Mouse (Mus musculus) heart, adult 8-10 months (tissue): Measurements from ENCODE around the gene Plcb4. TPM values are rescaled to one million over a fixed set of nuclear protein-coding genes. Genes with fewer than 3 reads are reported as not detected.

Experiments
- DNase-seq: peaks from one replicate; pipeline ENCODE4 v3.0.0; 2022; ENCODE audit warnings: low spot score
- total RNA-seq, 4 experiments: library from RNA; stranded (reverse); gene quantifications; 2 replicates each; pipeline ENCODE4 v1.2.4; 2022

Plcb4 gene
- total RNA-seq: 10 to 100 TPM; 45.3 to 62.2 (median 56.4) TPM

GRCm38 (mm10) chr2:135658486-135659390 lies at the start of gene Plcb4:
Gene Plcb4, plus strand, starts transcription at chr2:135659011.
- peak; percentile 89 for DNase-seq

- no peak for DNase-seq
Observed at GRCm38 (mm10) chr2:135614651-135615261, 44.1 kb upstream of the Plcb4 start.

GRCm38 (mm10) chr2:135616090-135616489 lies 42.7 kb upstream of the Plcb4 start:
- no peak for DNase-seq

GRCm38 (mm10) chr2:135618551-135618950 lies 40.3 kb upstream of the Plcb4 start:
- no peak for DNase-seq

- no peak for DNase-seq
Observed at GRCm38 (mm10) chr2:135619956-135620355, 38.9 kb upstream of the Plcb4 start.

- no peak for DNase-seq
Observed at GRCm38 (mm10) chr2:135627821-135628220, 31.0 kb upstream of the Plcb4 start.

- DNase-seq: no peak
Observed at GRCm38 (mm10) chr2:135637227-135637626, 21.6 kb upstream of the Plcb4 start.

- DNase-seq: no peak
Observed at GRCm38 (mm10) chr2:135641002-135641401, 17.8 kb upstream of the Plcb4 start.

- DNase-seq: peak; percentile 48
Observed at GRCm38 (mm10) chr2:135641636-135642035, 17.2 kb upstream of the Plcb4 start.

- DNase-seq: no peak
Observed at GRCm38 (mm10) chr2:135646226-135646625, 12.6 kb upstream of the Plcb4 start.

GRCm38 (mm10) chr2:135646654-135647053 lies 12.2 kb upstream of the Plcb4 start:
- DNase-seq: no peak

- no peak for DNase-seq
Observed at GRCm38 (mm10) chr2:135647985-135648384, 10.8 kb upstream of the Plcb4 start.

- DNase-seq: no peak
Observed at GRCm38 (mm10) chr2:135650885-135651284, 7.9 kb upstream of the Plcb4 start.

- DNase-seq: no peak
Observed at GRCm38 (mm10) chr2:135652040-135652439, 6.8 kb upstream of the Plcb4 start.

GRCm38 (mm10) chr2:135652451-135652850 lies 6.4 kb upstream of the Plcb4 start:
- DNase-seq: no peak

GRCm38 (mm10) chr2:135655948-135656347 lies 2.9 kb upstream of the Plcb4 start:
- no peak for DNase-seq

GRCm38 (mm10) chr2:135656586-135656985 lies 2.2 kb upstream of the Plcb4 start:
- no peak for DNase-seq

GRCm38 (mm10) chr2:135659391-135660180 lies 775 bp downstream of the Plcb4 start:
- DNase-seq: peak; percentile 38

GRCm38 (mm10) chr2:135660816-135661215 lies 2.0 kb downstream of the Plcb4 start:
- no peak for DNase-seq

- DNase-seq: no peak
Observed at GRCm38 (mm10) chr2:135663785-135664184, 5.0 kb downstream of the Plcb4 start.

- no peak for DNase-seq
Observed at GRCm38 (mm10) chr2:135667496-135667895, 8.7 kb downstream of the Plcb4 start.

- no peak for DNase-seq
Observed at GRCm38 (mm10) chr2:135672459-135673104, 13.8 kb downstream of the Plcb4 start.
